Mouse (Mus musculus): ENCODE measurements around the gene Pkib.

The Pkib gene

DNA sequence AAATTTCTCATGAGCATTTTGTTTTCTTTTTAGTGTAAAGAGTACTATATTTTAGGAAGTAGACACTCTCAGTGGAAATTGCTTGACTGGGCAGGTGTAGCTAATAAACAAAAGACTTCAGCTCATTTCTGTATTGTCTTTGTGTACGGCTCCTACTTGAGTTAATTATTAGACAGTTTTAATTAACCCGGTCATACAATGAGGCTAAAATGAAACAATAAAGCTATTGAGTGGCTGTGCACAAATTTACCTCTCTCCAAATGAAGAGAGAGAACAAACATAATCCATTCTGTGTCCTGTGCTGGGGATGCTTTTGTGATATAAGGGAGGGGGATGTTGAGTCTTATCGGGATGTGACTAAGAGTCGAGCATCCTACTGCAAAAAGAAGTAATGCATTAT is 109.0 kb downstream of the Pkib start:
- DNase-seq (ENCODE audit: low read depth, low spot score) = no peak

DNA sequence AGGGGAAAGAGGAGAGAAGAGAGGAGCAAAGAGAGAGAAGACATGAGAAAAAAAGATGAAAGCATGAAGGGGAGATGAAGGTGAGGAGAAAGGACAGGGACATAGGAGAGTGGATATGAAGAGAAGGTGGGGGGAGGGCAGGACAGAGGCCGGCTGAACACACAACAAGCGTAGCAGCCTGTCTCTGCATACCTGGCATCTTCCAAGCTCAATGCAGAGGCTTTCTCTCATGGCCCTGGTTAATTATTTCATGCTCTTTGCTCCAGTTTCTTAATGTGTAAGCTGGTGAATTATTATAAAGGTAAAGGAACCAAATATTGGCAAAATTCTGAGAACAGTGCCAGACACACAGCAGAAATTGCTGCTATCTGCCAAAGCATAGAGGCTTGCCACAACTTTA is 109.6 kb downstream of the Pkib start:
- DNase-seq (ENCODE audit: low read depth, low spot score) = no peak

DNA sequence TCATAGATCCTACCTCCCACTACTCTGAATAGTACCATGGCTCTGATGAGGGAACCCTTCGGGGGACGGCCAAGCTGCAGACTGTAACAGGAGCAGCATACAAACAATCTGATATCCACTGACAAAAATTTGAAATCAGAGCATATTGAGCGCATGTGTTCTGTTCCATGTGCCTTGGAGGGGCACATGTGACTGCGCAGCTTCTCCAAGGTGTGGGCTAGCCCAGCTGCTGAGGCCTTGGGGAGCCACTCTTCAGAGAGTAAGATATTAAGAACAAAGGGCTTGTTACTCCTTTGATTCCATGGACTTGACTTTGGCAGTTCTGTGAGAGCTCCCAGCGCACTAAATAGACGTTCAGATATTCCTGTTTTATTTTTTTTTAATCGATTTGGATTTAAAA is 111.3 kb downstream of the Pkib start:
- DNase-seq (ENCODE audit: low read depth, low spot score) = no peak

DNA sequence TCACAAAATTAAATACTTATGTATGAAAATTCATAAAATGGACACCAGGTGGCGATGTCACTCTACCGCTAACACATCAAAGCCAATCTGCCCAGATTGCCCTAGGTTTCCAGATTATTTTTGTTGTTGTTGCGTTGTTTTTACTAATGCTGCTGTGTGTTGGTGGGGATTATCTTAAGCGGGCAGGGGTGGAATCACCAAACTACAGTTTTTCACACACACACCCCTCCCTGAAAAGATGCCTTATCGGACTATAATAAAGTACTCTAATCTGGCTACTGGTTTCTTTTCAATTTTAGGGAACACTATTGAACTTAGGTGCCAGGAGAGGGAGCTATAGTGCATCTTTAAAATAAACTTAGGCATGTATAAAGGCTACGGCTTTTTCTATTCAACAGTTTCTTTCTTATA is 111.8 kb downstream of the Pkib start:
- peak; percentile 74 for DNase-seq (ENCODE audit: low read depth, low spot score)

DNA sequence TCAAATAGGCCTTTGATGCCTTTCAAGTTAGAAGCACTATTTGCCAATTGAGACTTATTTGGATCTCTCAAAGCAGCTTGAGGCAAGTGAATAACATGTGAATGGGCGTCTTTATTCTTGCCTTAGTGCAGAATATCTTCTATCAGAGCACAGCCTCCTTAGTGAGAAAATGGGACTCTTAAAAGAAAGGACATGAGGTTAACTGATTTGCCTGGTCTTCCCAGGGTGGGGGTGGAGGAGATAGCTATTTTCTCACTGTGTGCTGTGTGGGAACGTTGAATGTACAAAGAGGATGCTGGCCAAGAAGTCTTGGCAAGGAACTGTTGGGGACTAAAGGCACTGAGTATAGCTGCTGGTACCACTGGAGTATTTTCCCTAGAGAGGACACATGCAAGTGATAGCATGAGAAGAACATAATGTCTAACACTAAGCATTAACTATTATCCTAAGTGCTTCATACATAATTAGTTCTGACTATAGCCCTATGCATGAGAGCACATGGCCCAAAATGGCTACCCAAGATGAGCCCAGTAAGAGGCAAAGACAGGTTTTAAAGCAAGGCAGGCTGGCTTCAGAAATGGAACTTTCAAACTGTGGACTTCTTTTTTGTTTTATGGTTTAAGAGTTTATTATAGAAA is 112.5 kb downstream of the Pkib start:
- DNase-seq (ENCODE audit: low read depth, low spot score) = no peak

DNA sequence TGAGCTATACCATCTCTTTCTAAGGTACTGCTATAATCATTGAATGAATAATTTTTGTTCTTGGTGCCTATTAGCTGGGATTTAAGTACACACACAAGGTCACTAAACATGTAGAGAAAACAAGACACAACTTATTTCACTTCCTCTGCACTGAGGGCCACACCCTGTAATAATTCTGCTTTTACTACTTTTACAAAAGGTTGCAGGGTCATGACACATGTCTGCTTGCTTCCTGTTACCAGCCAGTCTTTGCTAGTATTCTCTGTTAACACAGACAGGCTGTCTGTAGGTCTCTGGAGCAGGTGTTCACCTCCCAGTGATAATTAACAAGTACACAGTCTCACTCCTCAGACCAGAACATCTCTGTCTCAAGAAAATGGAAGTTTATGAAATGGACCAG is 113.7 kb downstream of the Pkib start:
- no peak for DNase-seq (ENCODE audit: low read depth, low spot score)

DNA sequence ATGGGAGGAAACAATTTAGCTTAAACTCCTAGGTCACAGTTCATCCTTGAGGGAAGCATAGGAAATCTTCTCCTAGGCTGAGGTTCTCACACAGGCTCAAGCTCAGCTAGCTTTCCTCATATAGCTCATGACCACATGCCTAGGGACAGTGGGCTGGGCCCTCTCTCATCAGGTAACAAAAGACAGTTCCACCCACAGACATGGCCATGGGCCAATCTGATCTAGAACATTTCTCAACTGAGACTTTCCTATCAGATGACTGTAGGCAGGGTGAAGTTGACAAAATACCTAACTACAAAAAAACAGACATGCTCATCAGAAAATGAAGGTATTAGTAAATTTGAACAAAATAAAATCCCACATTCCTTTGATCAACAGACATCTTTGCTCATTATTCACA is 115.3 kb downstream of the Pkib start:
- DNase-seq (ENCODE audit: low read depth, low spot score) = no peak

DNA sequence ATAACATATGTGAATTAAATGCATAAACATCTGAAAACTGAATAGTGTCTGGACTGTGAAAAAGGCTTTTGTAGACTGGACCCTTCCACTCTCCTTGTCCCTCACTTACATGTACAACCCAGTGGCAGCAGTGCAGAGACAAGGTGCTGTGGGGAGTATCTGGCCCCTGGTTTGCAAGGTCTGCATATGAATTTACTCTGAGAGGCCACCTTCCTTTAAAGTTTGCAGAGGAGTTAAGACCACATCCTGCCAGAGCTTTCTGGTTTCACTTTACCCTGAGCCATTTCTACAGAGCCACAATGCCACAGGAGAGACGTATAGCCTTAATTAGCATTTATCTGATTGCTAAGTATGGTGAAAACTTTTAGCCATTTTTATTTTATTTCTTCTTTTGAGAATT is 121.6 kb downstream of the Pkib start:
- no peak for DNase-seq (ENCODE audit: low read depth, low spot score)

DNA sequence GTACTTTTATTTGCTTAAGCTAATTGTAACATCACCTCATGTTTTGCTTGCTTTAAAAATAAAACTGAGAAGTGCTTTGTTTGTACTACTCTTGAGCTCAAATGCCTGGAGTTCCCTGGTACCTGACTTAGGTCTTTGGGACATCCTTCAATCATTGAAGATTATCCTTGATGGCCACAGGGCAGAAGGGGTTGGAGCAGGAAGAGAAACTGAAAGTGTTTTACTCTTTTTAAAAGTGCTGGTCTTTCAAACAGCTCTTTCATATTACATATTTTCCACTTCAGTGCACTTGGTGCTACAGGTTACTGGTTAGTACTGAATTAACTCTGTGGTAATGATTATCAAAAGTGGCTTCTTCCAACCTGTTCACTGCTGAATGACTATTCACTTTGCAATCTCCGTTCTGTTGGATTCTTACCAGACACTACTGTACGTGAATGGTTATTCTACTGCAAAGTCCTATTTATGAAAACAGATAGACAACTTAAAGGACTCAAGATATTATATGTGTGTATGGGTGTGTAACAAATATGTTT is 123.5 kb downstream of the Pkib start:
- DNase-seq (ENCODE audit: low read depth, low spot score) = no peak

DNA sequence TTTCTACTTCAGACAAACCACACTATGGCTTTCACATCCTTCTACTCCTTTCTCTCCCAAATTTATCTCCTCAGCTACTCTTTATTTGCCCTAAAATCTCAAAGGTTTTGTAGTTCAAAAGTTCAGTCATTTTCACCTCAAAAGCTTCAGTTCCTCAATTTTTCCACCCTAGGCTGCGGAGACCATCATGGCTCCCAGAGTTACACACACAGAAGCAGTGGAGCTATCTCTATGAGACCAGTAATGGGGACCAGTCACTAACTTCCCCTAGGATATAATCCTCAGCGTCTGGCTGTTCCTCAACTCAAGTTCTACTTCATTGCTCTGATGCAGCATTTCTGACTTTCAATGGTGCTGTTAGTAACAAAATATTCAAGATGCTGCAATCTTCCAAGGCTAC is 127.2 kb downstream of the Pkib start:
- DNase-seq (ENCODE audit: low read depth, low spot score) = no peak

DNA sequence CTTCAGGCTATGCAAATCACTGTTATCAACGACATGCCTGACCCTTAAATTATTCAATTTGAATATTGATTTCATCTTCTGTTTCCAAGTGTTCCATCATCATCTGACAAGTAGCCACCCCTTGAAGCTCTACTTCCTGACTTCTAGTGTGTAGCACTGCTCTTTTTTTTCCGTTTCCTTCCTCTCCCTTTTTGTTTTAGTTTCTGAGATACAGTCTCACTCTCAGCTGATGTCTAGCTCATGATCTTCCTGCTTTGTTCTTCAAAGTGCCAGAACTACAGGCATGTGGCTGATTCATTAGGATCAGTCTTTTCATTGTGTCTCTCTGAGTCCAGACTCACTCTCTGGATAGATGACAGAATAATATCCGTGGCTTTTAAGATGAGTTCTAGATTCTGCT is 128.9 kb downstream of the Pkib start:
- no peak for DNase-seq (ENCODE audit: low read depth, low spot score)

DNA sequence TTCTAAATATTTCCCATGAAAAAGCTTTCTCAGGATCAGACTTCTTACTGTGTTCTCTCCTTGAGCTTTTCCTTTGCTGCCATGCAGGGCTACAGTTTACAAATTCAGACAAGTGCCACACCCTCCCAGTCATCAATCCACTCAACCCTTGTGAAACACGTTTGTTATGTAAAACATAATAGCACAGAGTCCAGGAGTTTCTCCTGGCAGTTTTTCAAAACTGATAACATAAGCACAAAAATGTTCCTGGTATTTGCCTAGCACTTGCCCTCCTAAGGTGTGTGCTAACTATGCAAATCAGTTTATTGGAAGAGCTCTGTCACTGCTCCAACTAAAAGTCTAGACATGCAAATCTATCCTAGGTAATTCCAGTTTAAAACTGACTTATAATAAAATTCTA is 131.3 kb downstream of the Pkib start:
- DNase-seq (ENCODE audit: low read depth, low spot score) = no peak

DNA sequence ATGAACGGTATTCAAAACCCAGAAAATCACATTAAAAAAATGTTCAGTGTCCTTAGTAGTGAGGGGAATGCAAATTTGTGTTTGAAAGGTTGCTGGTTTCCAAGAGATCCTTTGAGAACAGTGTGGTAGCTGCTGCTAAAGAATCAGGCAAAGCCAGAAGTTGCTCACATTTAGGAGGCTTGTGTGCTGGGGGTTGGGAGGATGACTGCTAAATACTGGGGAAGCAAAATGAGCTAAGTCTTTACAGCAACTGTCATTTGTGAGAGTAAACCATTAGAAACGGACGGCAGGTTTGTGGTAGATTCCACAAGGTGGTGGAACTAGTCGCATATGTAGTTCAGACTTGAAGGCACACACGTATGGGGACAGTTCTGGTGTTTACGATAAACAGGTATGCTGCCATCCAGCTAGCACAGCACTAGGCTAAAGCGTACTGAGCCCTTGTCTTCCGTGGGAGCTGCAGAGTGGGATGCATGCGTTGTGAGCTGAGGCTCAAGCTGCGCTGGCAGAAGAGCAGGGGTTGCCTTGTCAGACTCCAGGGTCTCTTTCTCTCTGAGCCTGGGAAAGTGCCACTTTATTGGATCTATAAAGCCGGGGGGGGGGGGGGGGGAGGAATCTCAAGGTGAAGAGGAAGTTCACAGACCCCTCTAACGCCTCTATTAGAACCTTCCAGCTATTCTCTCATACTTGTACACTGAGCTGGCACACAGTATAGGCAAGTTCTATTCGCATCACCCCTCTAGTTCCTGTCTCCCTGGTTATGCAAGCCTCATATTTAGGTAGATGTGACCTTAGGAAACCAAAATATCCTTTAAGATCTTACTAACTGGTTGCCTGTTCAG is 151.7 kb downstream of the Pkib start:
- DNase-seq (ENCODE audit: low read depth, low spot score) = no peak

DNA sequence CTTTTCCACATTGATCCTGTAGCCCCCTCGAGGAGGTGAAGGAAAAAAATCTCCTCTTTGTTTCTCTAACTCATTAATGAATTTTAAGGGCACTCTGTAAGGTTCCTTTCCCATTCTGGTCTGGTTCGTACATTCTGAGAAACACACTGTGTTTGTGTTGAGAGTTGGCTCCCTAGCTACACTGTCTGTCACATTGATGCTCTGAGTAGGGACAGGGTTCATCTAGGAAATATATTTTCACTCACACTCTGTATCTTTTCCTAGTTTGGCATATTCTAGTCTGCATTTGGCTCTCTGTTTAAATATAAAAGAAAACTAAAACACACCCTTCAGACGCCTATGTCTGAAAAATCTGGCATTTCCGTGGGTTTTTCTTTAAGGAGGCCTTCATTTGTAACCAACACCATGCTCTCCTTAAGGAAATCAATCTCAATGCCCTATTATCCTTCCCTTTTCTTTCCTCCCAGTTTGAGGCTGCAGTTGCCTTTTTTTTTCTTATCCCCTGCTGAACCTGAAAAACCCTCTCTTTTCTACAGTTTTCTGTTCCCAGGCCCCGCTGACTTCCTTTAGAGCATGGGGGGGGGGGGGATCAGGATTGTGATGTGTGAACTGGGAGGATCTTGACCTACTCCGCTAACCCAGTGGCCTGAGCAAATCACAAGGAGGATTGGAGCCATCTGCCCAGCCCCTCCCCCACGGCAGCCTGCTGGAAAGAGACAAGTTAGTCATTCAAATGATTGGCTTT is 152.5 kb downstream of the Pkib start:
- DNase-seq (ENCODE audit: low read depth, low spot score) = no peak

DNA sequence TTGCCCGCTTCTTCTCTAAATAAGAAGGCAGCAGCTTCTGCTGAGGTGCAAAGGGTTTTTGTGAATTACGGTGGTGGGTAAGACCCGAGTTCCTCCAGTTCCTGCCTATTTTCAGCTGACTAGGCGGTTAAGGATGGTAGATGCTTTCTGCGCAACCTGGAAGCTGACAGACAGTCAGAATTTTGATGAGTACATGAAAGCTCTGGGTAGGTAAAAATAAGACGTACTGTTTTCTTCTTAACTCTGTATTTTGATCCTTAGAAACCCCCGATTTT is 153.0 kb downstream of the Pkib start, which contains the start of gene Fabp7:
TSS of gene Fabp7 (plus strand) at position 6 of the 275 bp plus-strand sequence.
- DNase-seq (ENCODE audit: low read depth, low spot score) = no peak

DNA sequence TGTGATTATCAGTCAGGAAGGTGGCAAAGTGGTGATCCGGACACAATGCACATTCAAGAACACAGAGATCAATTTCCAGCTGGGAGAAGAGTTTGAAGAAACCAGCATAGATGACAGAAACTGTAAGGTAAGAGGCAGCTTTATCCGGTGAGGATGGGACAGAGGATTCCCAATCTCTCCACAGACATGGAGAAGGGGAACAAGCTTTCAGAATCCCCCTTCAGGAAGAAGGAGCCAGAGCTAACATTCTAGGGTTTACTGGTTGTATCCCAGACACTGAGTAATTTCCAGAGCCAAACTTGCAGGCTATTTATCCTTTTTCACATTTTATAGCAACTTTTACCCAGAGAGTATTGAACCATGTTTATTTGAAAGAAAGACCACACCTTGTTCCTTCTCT is 153.8 kb downstream of the Pkib start:
- DNase-seq (ENCODE audit: low read depth, low spot score) = no peak

All from ES-CJ7 (cell line).